Mouse (Mus musculus) neutrophil, adult 5-6 weeks (primary cell): ENCODE results near the gene Caprin1. TPM values are rescaled to one million over a fixed set of nuclear protein-coding genes. Genes with fewer than 3 reads are reported as not detected.
A peak's percentile ranks its signal among the peaks of the same experiment; 100 is the strongest.

Source experiments
- ATAC-seq: fragments of 151-379, 151-347 bp; 2 replicates; pipeline ENCODE4 v1.8.0; 2017; ENCODE audit warnings: mild to moderate bottlenecking, moderate TSS enrichment; ENCODE audit not compliant: insufficient number of reproducible peaks, poor library complexity, low FRiP score, severe bottlenecking; ENCODE audit errors: extremely low read depth
- total RNA-seq: library from RNA; stranded (forward); fragments of 200-1000 nt; gene quantifications from 2 replicates; pipeline ENCODE4 v1.2.3, GENCODE M21; 2017

Caprin1 gene
- total RNA-seq, 1 experiment from 2014 or later: 215 TPM

DNA sequence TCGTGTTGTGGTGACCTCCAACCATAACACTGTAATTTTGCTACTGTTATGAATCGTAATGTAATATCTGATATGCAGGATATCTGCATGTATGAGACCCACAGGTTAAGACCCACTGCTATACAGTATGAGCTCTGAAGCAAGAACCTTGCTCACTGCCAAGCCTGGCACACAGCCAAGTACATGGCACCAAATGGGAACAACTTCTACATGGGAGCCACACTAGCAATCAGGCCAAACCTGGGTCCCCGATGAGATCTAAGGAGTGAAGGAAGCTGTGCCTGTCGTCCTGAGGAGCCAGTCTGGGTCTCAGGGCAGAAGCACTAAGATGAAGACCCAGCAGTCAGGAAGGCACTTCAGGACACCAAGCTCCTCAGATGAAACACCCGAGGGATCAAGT lies 52.0 kb downstream of the Caprin1 start:
- ATAC-seq: no peak

DNA sequence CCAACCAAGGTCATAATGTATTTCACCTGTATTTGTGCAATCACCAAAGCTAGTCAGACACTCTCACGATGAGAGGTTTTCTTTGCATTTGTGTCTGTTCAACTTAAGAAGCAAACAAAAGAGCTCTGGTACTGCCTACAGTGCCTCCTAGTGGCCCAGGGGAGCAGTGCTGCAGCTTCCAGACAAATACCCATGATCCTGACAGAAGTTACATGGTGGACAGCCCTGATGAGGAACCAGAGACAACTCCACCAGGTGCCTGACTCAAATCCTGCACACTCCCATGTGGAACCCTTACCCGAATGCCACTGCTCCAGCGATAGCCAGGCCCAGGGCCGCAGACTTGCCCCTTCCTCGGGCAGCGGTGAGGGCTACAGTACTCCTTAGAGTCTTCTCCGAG lies 53.5 kb downstream of the Caprin1 start:
- peak; percentile 62 for ATAC-seq

DNA sequence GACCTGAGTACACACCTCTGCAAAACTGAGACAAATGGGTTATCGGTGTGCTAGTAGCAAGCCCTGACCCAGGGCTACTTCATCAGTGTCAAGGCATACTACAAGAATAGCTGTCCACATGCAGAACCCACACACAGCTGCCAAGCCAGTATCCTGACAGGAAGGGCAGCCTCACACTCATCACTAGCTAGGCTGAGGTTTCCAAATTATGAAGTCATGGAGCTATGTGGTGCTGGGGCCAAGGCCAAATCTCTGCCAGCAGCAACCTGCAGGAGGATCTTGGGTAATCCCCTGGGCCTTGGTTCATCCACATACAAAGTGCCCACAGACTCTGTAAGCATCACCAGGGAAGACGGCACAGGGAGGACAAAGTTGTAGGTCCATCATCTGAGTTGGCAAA lies 53.9 kb downstream of the Caprin1 start:
- ATAC-seq: no peak

DNA sequence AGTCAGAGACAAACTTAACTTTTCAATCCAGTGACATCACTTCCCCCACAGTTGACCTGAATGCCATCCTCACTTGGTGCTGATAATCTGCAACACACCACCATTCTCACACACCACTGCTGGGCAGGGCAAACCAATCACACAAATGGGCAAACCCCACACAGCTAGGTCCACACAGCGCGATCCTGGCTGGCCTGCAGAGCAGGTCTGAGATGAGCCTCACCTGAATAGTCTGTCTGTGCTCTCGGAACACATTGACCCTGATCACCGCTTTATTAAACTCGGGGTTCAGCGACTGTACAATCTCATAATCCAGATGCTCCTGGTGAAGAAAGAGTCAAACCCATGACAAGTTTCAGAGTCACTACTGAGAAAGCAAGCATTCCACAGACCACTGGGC lies 54.6 kb downstream of the Caprin1 start:
- no peak for ATAC-seq

DNA sequence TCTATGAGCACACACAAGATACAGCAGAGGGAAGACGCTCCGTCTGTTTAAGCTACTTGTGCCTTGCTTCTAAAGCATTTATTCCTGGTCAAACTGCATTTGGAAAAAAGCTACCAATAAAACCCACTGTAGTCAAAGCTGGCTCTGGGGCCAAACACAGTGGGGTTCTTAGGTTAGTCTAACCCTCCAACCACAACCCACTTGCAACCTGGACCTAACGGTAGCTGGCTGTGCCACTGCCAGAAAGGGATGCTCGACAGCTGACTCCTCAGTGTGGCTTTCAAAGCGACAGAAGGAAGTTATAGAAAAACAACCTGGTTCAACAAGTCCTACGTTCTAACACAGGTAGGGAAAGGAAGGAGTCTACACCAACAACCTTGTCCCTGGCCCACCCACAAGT lies 66.0 kb downstream of the Caprin1 start:
- ATAC-seq: no peak

DNA sequence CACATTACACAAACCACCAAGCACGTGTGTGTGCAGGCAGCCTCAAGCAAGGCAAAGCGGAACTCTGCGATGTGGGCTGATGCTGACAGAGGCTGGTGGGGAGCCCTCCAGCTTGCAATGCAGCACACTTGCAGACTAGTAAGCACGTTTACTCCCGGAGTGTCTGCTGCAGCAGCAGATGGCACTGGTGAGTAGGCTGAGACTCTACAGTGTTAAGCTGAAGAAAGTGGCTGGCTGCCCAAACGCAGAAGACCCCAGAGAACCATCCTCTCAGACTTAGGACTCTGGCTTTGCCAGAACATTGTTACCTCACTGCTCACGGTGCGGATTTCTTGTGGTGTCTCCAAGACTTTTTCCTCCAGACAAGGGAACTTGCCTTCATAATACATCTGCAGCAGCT lies 66.5 kb downstream of the Caprin1 start:
- no peak for ATAC-seq

GRCm38 (mm10) chr2:103728027-103728540 lies 69.4 kb downstream of the Caprin1 start:
- ATAC-seq: no peak

DNA sequence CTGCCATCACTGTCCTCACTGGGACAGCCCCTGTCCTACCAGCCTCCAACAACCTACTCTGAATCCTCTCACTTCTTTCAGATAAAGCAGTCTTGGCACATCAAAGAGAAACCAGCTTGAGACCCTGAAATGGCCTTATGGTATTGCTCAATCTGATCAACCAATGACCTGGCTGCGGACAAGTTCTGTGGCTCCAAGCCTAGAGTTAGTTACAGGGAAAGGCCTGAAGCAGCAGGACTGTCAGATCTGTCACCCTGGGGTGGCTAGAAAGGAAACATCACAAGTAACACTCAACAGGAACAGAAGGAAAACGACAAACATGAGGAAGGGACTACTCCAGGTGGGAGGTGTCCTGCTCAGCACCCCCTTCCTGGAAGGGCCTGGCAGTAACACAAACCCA lies 72.9 kb downstream of the Caprin1 start:
- no peak for ATAC-seq

GRCm38 (mm10) chr2:103719292-103719646 lies 78.2 kb downstream of the Caprin1 start:
- ATAC-seq: no peak

GRCm38 (mm10) chr2:103718594-103719291 lies 78.7 kb downstream of the Caprin1 start:
- ATAC-seq: peak; percentile 74

DNA sequence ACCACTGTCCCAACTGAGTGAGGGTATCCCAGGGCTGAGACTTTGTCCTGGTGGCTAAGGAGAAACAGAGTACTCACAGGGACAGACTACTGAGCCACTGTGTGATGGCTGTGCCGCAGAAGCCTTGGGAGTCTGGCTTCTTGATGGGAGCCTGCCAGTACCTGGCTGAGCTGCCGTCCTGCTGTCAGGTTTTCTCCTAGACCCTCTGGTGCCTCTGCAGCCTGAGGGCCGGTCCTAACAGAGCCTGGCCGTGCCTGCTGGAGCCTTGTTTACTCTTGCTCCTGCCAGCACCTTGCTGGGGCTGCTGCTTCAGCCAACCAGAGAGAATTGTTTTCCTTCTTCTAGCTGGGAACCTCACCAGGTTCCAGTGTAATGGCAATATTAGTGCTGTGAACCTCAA lies 83.0 kb downstream of the Caprin1 start:
- no peak for ATAC-seq

DNA sequence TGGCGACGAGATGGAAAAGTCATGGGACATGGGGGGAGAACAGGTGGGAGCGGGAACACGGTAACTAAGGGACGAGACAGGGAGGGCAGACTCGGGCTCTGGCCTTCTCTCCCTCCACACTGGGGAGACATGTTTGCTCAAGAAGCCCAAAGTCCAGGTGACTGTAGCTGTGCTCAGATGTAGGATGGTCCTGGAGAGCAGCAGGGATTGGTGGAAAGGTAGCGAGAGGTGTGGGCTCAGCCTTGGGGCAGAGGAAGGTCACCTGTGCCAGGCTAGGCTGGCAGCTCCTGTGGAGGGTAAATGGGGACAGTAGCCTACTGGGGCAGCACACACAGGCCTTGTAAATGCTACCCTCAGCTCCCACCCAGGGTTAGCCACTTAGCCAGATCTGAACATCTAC lies 83.6 kb downstream of the Caprin1 start:
- ATAC-seq: no peak

Other genes starting within 250 kb of the Caprin1 start
- gene Abtb2, start 231.3 kb downstream of the Caprin1 start, total RNA-seq: 27.9 and 31.3 TPM in 2 replicates
- 42.0 and 44.6 TPM in 2 replicates for gene Nat10, start 36.4 kb downstream of the Caprin1 start, total RNA-seq
- 134 and 151 TPM in 2 replicates for gene Lmo2, start 160.3 kb upstream of the Caprin1 start, total RNA-seq
- gene Fbxo3, start 230.1 kb upstream of the Caprin1 start, total RNA-seq: 45.3 and 46.8 TPM in 2 replicates
- gene 4931422A03Rik, start 230.7 kb upstream of the Caprin1 start, total RNA-seq: not detected in 2 replicates